7 mouse cellular contexts compared by ENCODE assay signal in the genomic region with DNA sequence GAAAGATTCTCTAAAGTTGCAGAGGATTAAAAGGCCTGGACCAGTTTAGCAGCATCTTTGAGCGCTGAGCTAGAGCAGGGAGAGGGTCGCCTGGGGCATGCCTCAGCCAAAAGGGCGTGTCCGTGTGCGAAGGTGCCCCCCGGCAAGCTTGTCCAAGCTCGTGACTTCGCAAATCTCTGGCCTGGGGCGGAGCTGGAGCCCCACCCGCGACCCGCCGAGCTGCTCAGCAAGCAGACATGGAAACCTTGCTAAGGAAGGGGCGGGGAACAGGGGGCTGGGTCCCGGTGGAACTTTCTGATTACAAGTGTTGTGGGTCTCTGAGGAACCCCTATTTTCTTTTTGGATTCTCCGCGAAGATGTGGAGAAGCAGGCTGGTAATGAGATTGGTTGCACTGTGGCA.
DNase-seq lines count a peak whose midpoint lies in the region; ATAC-seq and TF ChIP-seq lines count a peak whose summit lies in the region.

No protein-coding gene starts in this region.

- peak; percentile 32 to 49 for DNase-seq in layer of hippocampus, postnatal 10 days (ENCODE audit: low spot score in 2 of 2)
- no peak for DNase-seq in layer of hippocampus, adult 9-11 months
- peak; percentile 30 for DNase-seq in embryo, embryonic 9.5 days (ENCODE audit: extremely low spot score)
- no peak for DNase-seq in midbrain, postnatal 0 days (ENCODE audit: low spot score)
- DNase-seq in lung, postnatal 25 days (ENCODE audit: low spot score): no peak

- H3K9ac ChIP-seq in hindbrain, embryonic 13.5 days: peak overlapping the region; percentile 82
- peak overlapping the region; percentile 62 for H3K9ac ChIP-seq in midbrain, postnatal 0 days (replicated peaks; ENCODE audit: low read length, poor library complexity, severe bottlenecking)

- no peak for TF ChIP-seq CTCF in midbrain, postnatal 0 days (IDR thresholded peaks at IDR 0.05)

- ATAC-seq in hindbrain, embryonic 13.5 days (ENCODE audit: low FRiP score): peak; percentile 12; the same call in 1 of the 2 replicates
- 0 out of 2 replicates have a peak, but pooled peaks have one; percentile 7 for ATAC-seq in midbrain, postnatal 0 days (ENCODE audit: low FRiP score)
- no peak for ATAC-seq in monocyte, adult 5-6 weeks (replicated peaks; ENCODE audit: insufficient number of reproducible peaks, low FRiP score, low TSS enrichment, poor library complexity, severe bottlenecking)

- peak overlapping the region; percentile 58 for H3K4me3 ChIP-seq in hindbrain, embryonic 13.5 days
- peak overlapping the region; percentile 64 for H3K4me3 ChIP-seq in midbrain, postnatal 0 days (ENCODE audit: low read depth, low read length)

- H3K4me1 ChIP-seq in hindbrain, embryonic 13.5 days (replicated peaks): peaks cover 31% of the 10 kb centered on the region
- H3K4me1 ChIP-seq in midbrain, postnatal 0 days (ENCODE audit: insufficient read depth, low read length): peaks cover 4% of the 10 kb centered on the region; the same call in 1 of the 2 replicates

- H3K9me3 ChIP-seq in hindbrain, embryonic 13.5 days: no peaks in the 10 kb centered on the region
- no peaks in the 10 kb centered on the region for H3K9me3 ChIP-seq in midbrain, postnatal 0 days (ENCODE audit: low read length)

- peak overlapping the region; percentile 95 for H3K4me2 ChIP-seq in hindbrain, embryonic 13.5 days
- H3K4me2 ChIP-seq in midbrain, postnatal 0 days (ENCODE audit: low read depth, low read length, poor library complexity, severe bottlenecking): peak overlapping the region; percentile 89

- H3K27ac ChIP-seq in hindbrain, embryonic 13.5 days: peak overlapping the region; percentile 87
- peak overlapping the region; percentile 68; the same call in 1 of the 2 replicates for H3K27ac ChIP-seq in midbrain, postnatal 0 days (ENCODE audit: low read depth, low read length)

- WGBS in hindbrain, embryonic 13.5 days: under 1% methylated on average over 17 of the region's 17 CpGs
- WGBS in midbrain, postnatal 0 days: under 1% methylated on average over 17 of the region's 17 CpGs

- H3K36me3 ChIP-seq in hindbrain, embryonic 13.5 days: no peaks in the 10 kb centered on the region
- H3K36me3 ChIP-seq in midbrain, postnatal 0 days (ENCODE audit: insufficient read depth, low read length): no peaks in the 10 kb centered on the region

- peaks cover 29% of the 10 kb centered on the region for H3K27me3 ChIP-seq in hindbrain, embryonic 13.5 days
- H3K27me3 ChIP-seq in midbrain, postnatal 0 days (ENCODE audit: insufficient read depth, low read length): no peaks in the 10 kb centered on the region

Comparison
In these comparisons a context has a peak if more than half of its experiments do, and no peak if none do; other contexts are left out.
1. DNase-seq: peak in layer of hippocampus, postnatal 10 days (2 of 2) and embryo, embryonic 9.5 days (single experiment); none in layer of hippocampus, adult 9-11 months (single experiment), midbrain, postnatal 0 days (single experiment) and lung, postnatal 25 days (single experiment).